Mouse (Mus musculus): ENCODE measurements around the gene Suclg2. TPM values are rescaled to one million over a fixed set of nuclear protein-coding genes. Genes with fewer than 3 reads are reported as not detected.
A peak's percentile ranks its signal among the peaks of the same experiment; 100 is the strongest.

Suclg2 gene
- total and polyA plus RNA-seq, 2 experiments = 54.0 to 153 TPM

DNA sequence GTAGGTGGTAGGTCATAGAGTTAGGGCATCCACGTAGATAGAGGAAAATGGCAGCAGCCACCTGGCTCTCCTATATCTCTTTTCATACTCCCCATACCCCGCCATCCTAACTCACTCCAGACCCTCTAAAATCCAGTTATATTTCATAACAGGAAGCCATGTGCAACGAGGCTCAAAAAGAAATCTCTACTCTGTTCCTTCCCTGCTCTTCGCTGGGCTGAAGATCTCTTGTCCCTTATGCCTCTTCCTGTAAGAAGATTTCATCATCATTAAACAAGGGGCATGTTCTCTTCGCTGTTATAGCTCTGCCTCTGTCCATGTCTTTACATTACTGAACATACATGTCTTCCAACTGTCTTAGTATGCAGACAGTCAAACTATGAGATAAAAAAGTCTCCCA lies 10.8 kb upstream of the Suclg2 start:
- 83% methylated on average over 5 of the region's 5 CpGs for WGBS
- H3K9ac ChIP-seq (ENCODE audit: low read depth, low read length) = no peak overlapping the region
- H3K36me3 ChIP-seq (ENCODE audit: control insufficient read depth, insufficient read depth, low read length) = no peaks in the 10 kb centered on the region
- no peak overlapping the region for H3K27ac ChIP-seq (replicated peaks; ENCODE audit: insufficient read depth, low read depth, low read length)
- H3K4me3 ChIP-seq (ENCODE audit: insufficient read depth, low read depth, low read length) = no peak overlapping the region
- H3K27me3 ChIP-seq (ENCODE audit: control insufficient read depth, insufficient read depth, low read length) = no peaks in the 10 kb centered on the region
- no peaks in the 10 kb centered on the region for H3K4me1 ChIP-seq (ENCODE audit: control insufficient read depth, insufficient read depth, low read length)
- no peak for DNase-seq (ENCODE audit: extremely low read depth, low read depth, low spot score)
- no peak for TF ChIP-seq CTCF (IDR thresholded peaks at IDR 0.05; ENCODE audit: low read depth, low read length)
- no peak for TF ChIP-seq POLR2A (IDR thresholded peaks at IDR 0.05; ENCODE audit: extremely low read depth, insufficient read depth, low read length)
- H3K79me2 ChIP-seq (ENCODE audit: control insufficient read depth, insufficient read depth, low read length) = no peaks in the 10 kb centered on the region

DNA sequence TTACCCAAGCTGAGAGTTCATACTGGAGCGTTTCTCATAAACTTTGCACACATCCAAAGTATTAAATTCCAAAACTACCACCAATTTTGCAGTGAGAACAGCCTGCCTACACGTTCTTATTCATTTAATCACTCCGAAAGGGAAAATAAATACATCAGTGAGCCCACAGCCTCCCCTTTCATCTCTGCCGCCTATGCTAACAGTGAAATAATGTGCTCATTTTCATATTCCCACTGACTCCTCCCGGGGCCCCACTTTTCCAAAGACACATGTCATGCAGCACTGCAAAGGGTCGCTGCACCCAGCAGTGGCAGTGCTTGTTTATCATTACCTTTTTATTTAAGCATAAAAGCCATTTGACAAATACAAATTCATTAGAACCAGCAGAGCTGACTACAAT lies 6.7 kb upstream of the Suclg2 start:
- TF ChIP-seq POLR2A (IDR thresholded peaks at IDR 0.05; ENCODE audit: extremely low read depth, insufficient read depth, low read length) (no peak), CTCF (IDR thresholded peaks at IDR 0.05; ENCODE audit: low read depth, low read length) (no peak)
- no peaks in the 10 kb centered on the region for H3K36me3 ChIP-seq (ENCODE audit: control insufficient read depth, insufficient read depth, low read length)
- 84% methylated on average over 6 of the region's 6 CpGs for WGBS

DNA sequence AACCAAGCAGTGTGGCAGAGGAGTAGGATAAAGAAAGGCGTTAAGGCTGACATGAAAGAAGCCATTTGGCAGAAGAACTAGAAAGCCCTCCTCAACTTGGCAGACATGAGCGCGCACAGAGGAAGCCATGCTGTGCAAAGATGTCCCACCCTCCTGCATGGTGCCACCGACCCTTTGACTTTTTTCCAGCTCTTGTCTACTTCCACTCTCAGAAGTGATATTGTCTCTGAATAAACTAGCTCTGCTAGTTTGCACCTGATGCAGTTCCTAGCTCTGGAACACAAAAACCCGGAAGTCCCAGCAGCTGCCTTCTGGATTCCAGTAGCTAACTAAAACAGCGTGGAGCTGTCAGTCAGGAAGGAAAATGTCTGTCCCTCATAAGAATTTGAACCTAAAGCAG lies 4.8 kb upstream of the Suclg2 start:
- DNase-seq (ENCODE audit: extremely low read depth, low read depth, low spot score) = no peak
- 92% methylated on average over 6 of the region's 6 CpGs for WGBS
- peaks cover 4% of the 10 kb centered on the region for H3K4me1 ChIP-seq (ENCODE audit: control insufficient read depth, insufficient read depth, low read length)
- no peak overlapping the region for H3K9ac ChIP-seq (ENCODE audit: low read depth, low read length)
- no peak overlapping the region for H3K27ac ChIP-seq (replicated peaks; ENCODE audit: insufficient read depth, low read depth, low read length)
- H3K36me3 ChIP-seq (ENCODE audit: control insufficient read depth, insufficient read depth, low read length) = no peaks in the 10 kb centered on the region
- no peak overlapping the region for H3K4me3 ChIP-seq (ENCODE audit: insufficient read depth, low read depth, low read length)
- no peaks in the 10 kb centered on the region for H3K27me3 ChIP-seq (ENCODE audit: control insufficient read depth, insufficient read depth, low read length)
- H3K79me2 ChIP-seq (ENCODE audit: control insufficient read depth, insufficient read depth, low read length) = 0 out of 2 replicates have a peak, but pooled peaks cover 2% of the 10 kb centered on the region
- TF ChIP-seq CTCF (IDR thresholded peaks at IDR 0.05; ENCODE audit: low read depth, low read length) (no peak), POLR2A (IDR thresholded peaks at IDR 0.05; ENCODE audit: extremely low read depth, insufficient read depth, low read length) (no peak)

More for the DNA sequence above, 6.7 kb upstream of the Suclg2 start:
- DNase-seq (ENCODE audit: extremely low read depth, low read depth, low spot score) = no peak
- Histone ChIP-seq H3K4me1 (ENCODE audit: control insufficient read depth, insufficient read depth, low read length) (no peaks in the 10 kb centered on the region), H3K27me3 (ENCODE audit: control insufficient read depth, insufficient read depth, low read length) (no peaks in the 10 kb centered on the region), H3K27ac (replicated peaks; ENCODE audit: insufficient read depth, low read depth, low read length) (no peak overlapping the region), H3K4me3 (ENCODE audit: insufficient read depth, low read depth, low read length) (no peak overlapping the region), H3K79me2 (ENCODE audit: control insufficient read depth, insufficient read depth, low read length) (no peaks in the 10 kb centered on the region), H3K9ac (ENCODE audit: low read depth, low read length) (no peak overlapping the region)

DNA sequence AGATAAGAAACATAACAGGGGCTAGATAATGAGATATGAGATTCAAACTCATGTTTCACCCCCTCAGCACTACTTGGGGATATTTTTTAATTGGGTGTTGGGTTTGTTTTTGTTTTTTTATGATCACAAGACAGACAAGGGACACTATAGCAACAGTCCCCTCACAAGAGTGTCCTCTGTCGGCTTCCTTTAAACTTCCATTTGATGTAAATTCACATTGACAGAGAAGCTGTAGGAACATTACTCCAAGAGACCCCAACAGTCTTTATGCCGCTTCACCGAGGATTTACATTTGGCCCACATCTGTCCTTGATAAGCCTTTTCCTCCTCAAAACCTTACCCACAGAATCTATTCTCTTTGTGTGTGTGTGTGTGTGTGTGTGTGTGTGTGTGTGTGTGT lies 1.2 kb upstream of the Suclg2 start:
- H3K27me3 ChIP-seq (ENCODE audit: control insufficient read depth, insufficient read depth, low read length) = no peaks in the 10 kb centered on the region
- H3K27ac ChIP-seq (replicated peaks; ENCODE audit: insufficient read depth, low read depth, low read length) = no peak overlapping the region
- 95% methylated on average over 3 of the region's 3 CpGs for WGBS
- TF ChIP-seq CTCF (IDR thresholded peaks at IDR 0.05; ENCODE audit: low read depth, low read length) (no peak), POLR2A (IDR thresholded peaks at IDR 0.05; ENCODE audit: extremely low read depth, insufficient read depth, low read length) (no peak)
- DNase-seq (ENCODE audit: extremely low read depth, low read depth, low spot score) = no peak
- no peak overlapping the region for H3K9ac ChIP-seq (ENCODE audit: low read depth, low read length)
- H3K4me1 ChIP-seq (ENCODE audit: control insufficient read depth, insufficient read depth, low read length) = peaks cover 16% of the 10 kb centered on the region
- no peak overlapping the region for H3K4me3 ChIP-seq (ENCODE audit: insufficient read depth, low read depth, low read length)
- peaks cover 17% of the 10 kb centered on the region; the same call in 1 of the 2 replicates for H3K79me2 ChIP-seq (ENCODE audit: control insufficient read depth, insufficient read depth, low read length)
- H3K36me3 ChIP-seq (ENCODE audit: control insufficient read depth, insufficient read depth, low read length) = no peaks in the 10 kb centered on the region

DNA sequence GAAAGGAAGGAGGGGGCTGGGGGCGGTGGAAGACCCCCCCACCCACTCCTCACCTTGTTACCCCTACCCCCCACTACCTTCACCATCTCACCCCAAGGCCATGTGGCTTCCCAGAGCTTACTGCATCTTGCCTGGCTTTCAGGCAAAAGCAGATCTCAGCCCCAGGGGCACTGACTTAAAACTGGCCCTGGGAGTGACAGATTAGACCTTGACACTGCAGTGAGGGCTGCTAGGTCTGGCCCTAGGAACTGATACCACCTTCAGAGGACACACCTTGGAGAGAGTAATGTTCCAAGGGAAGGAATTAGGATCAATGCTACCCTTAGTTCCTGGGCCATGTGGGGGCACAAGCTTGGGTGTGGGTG lies 351 bp upstream of the Suclg2 start:
- peaks cover 23% of the 10 kb centered on the region for H3K4me1 ChIP-seq (ENCODE audit: control insufficient read depth, insufficient read depth, low read length)
- H3K27me3 ChIP-seq (ENCODE audit: control insufficient read depth, insufficient read depth, low read length) = no peaks in the 10 kb centered on the region
- no peaks in the 10 kb centered on the region for H3K36me3 ChIP-seq (ENCODE audit: control insufficient read depth, insufficient read depth, low read length)
- peak; percentile 43 for DNase-seq (ENCODE audit: extremely low read depth, low read depth, low spot score)
- TF ChIP-seq CTCF (IDR thresholded peaks at IDR 0.05; ENCODE audit: low read depth, low read length) (no peak), POLR2A (IDR thresholded peaks at IDR 0.05; ENCODE audit: extremely low read depth, insufficient read depth, low read length) (no peak)
- H3K9ac ChIP-seq (ENCODE audit: low read depth, low read length) = 0 out of 2 replicates have a peak overlapping the region, but pooled peaks have one; percentile 60
- H3K27ac ChIP-seq (replicated peaks; ENCODE audit: insufficient read depth, low read depth, low read length) = peak overlapping the region; percentile 20; the same call in 1 of the 2 replicates
- H3K4me3 ChIP-seq (ENCODE audit: insufficient read depth, low read depth, low read length) = no peak overlapping the region
- no CpG with 5 or more reads among the region's 1 CpGs for WGBS
- H3K79me2 ChIP-seq (ENCODE audit: control insufficient read depth, insufficient read depth, low read length) = peaks cover 25% of the 10 kb centered on the region; the same call in 1 of the 2 replicates

DNA sequence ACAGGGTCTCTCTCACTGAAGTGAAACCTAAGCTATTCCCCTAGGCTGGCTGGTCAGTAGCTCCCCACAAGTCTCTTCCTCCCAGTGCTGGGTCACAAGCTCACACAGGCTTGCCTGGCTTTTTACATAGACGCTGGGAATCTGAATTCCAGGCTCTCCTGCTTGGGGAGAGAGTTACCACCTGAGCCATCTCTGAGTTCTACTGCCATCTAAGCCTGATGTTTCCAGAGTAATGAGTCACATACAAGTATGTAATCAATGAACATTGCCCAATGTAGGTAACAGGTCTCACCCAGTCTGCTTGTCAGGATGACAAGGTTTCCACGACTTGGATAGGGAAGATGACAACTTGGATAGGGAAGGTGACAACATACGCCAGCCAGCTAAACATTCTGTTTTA lies 1.5 kb downstream of the Suclg2 start:
- no peaks in the 10 kb centered on the region for H3K36me3 ChIP-seq (ENCODE audit: control insufficient read depth, insufficient read depth, low read length)
- H3K4me3 ChIP-seq (ENCODE audit: insufficient read depth, low read depth, low read length) = peak overlapping the region; percentile 16; the same call in 1 of the 2 replicates
- DNase-seq (ENCODE audit: extremely low read depth, low read depth, low spot score) = peak; percentile 96
- peak overlapping the region; percentile 26 for H3K9ac ChIP-seq (ENCODE audit: low read depth, low read length)
- WGBS = 23% methylated on average over 3 of the region's 3 CpGs
- peak overlapping the region; percentile 88 for H3K27ac ChIP-seq (replicated peaks; ENCODE audit: insufficient read depth, low read depth, low read length)
- peaks cover 38% of the 10 kb centered on the region for H3K4me1 ChIP-seq (ENCODE audit: control insufficient read depth, insufficient read depth, low read length)
- H3K27me3 ChIP-seq (ENCODE audit: control insufficient read depth, insufficient read depth, low read length) = no peaks in the 10 kb centered on the region
- TF ChIP-seq POLR2A (IDR thresholded peaks at IDR 0.05; ENCODE audit: extremely low read depth, insufficient read depth, low read length) = no peak
- TF ChIP-seq CTCF (IDR thresholded peaks at IDR 0.05; ENCODE audit: low read depth, low read length) = no peak
- peaks cover 29% of the 10 kb centered on the region; the same call in 1 of the 2 replicates for H3K79me2 ChIP-seq (ENCODE audit: control insufficient read depth, insufficient read depth, low read length)

All from liver, adult 2 months (tissue).